Mouse (Mus musculus) megakaryocyte, embryonic 14.5 days (primary cell): ENCODE results near the gene Dusp16. TPM values are rescaled to one million over a fixed set of nuclear protein-coding genes. Genes with fewer than 3 reads are reported as not detected.

ENCODE experiments used
- H3K27me3 ChIP-seq: replicated peaks from 2 replicates; pipeline ENCODE3; 2012; ENCODE audit warnings: inconsistent platforms
- H3K36me3 ChIP-seq: replicated peaks from 2 replicates; pipeline ENCODE3; 2012; ENCODE audit warnings: low read length, inconsistent platforms, mixed read lengths
- H3K4me1 ChIP-seq: 2 replicates; pipeline ENCODE4 v1.6.1; 2012; ENCODE audit warnings: inconsistent platforms
- H3K4me3 ChIP-seq: replicated peaks from 2 replicates; pipeline ENCODE3; 2012; ENCODE audit warnings: moderate library complexity, mild to moderate bottlenecking, inconsistent platforms
- H3K9me3 ChIP-seq: 2 replicates; pipeline ENCODE4 v1.6.1; 2012; ENCODE audit warnings: inconsistent platforms
- FLI1 ChIP-seq: IDR thresholded peaks from 2 replicates; pipeline ENCODE4 v1.6.1; 2012; ENCODE audit warnings: low read length, inconsistent platforms, mixed read lengths
- GATA1 ChIP-seq: IDR thresholded peaks from 3 replicates; pipeline ENCODE4 v1.6.1; 2012; ENCODE audit warnings: mixed read lengths, low read length, inconsistent platforms, borderline replicate concordance
- polyA plus RNA-seq: library from polyadenylated mRNA; stranded (reverse); fragments of >175 nt; gene quantifications from 2 replicates; pipeline ENCODE4 v1.2.3, GENCODE M21; 2012; ENCODE audit warnings: low replicate concordance; ENCODE audit not compliant: insufficient read depth

The Dusp16 gene
- polyA plus RNA-seq, 1 experiment = 1.0 TPM

GRCm38 (mm10) chr6:134817051-134817928 lies 24.9 kb upstream of the Dusp16 start:
- no peak overlapping the region for H3K4me3 ChIP-seq
- TF ChIP-seq FLI1 (no peak), GATA1 (no peak)
- no peaks in the 10 kb centered on the region for H3K4me1 ChIP-seq
- no peaks in the 10 kb centered on the region for H3K9me3 ChIP-seq
- peaks cover 16% of the 10 kb centered on the region for H3K27me3 ChIP-seq
- no peaks in the 10 kb centered on the region for H3K36me3 ChIP-seq

GRCm38 (mm10) chr6:134813066-134813465 lies 20.6 kb upstream of the Dusp16 start:
- TF ChIP-seq FLI1 (no peak), GATA1 (no peak)
- no peak overlapping the region for H3K4me3 ChIP-seq
- H3K27me3 ChIP-seq = peaks cover 7% of the 10 kb centered on the region
- H3K4me1 ChIP-seq = 0 out of 2 replicates have a peak, but pooled peaks cover 3% of the 10 kb centered on the region
- H3K9me3 ChIP-seq = no peaks in the 10 kb centered on the region
- H3K36me3 ChIP-seq = no peaks in the 10 kb centered on the region

DNA sequence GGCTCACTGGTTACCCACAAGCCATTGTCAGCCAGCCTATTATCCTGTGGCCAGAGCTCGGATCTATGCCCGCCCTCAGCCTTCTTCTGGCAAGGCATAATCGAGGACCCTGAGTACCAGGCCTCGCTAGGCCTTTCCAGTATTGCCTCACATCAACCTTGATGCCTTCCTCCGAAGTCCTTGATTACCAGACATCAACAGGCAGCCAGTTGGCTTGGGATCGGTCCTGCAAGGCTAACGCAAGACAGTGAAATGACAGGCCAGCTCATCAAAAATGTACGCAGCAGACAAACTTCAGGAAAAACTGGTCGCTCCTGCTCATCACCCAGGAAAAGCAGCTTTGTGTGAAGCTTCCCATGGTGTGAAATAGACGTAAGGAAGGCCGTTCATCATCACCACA lies 15.4 kb upstream of the Dusp16 start:
- no peaks in the 10 kb centered on the region for H3K36me3 ChIP-seq
- TF ChIP-seq GATA1 (no peak), FLI1 (no peak)
- H3K4me1 ChIP-seq = peaks cover 34% of the 10 kb centered on the region
- no peak overlapping the region for H3K4me3 ChIP-seq
- no peaks in the 10 kb centered on the region for H3K9me3 ChIP-seq
- H3K27me3 ChIP-seq = peaks cover 3% of the 10 kb centered on the region

- peaks cover 7% of the 10 kb centered on the region for H3K27me3 ChIP-seq
- TF ChIP-seq GATA1 = no peak
- no peak for TF ChIP-seq FLI1
- H3K36me3 ChIP-seq = no peaks in the 10 kb centered on the region
- no peak overlapping the region for H3K4me3 ChIP-seq
- no peaks in the 10 kb centered on the region for H3K9me3 ChIP-seq
- H3K4me1 ChIP-seq = peaks cover 34% of the 10 kb centered on the region
Measured at GRCm38 (mm10) chr6:134807091-134807490, 14.7 kb upstream of the Dusp16 start.

- no peaks in the 10 kb centered on the region for H3K36me3 ChIP-seq
- peaks cover 33% of the 10 kb centered on the region for H3K4me1 ChIP-seq
- H3K4me3 ChIP-seq = no peak overlapping the region
- peaks cover 13% of the 10 kb centered on the region for H3K27me3 ChIP-seq
- TF ChIP-seq FLI1 = no peak
- TF ChIP-seq GATA1 = no peak
- no peaks in the 10 kb centered on the region for H3K9me3 ChIP-seq
Measured at GRCm38 (mm10) chr6:134806130-134806529, 13.7 kb upstream of the Dusp16 start.

DNA sequence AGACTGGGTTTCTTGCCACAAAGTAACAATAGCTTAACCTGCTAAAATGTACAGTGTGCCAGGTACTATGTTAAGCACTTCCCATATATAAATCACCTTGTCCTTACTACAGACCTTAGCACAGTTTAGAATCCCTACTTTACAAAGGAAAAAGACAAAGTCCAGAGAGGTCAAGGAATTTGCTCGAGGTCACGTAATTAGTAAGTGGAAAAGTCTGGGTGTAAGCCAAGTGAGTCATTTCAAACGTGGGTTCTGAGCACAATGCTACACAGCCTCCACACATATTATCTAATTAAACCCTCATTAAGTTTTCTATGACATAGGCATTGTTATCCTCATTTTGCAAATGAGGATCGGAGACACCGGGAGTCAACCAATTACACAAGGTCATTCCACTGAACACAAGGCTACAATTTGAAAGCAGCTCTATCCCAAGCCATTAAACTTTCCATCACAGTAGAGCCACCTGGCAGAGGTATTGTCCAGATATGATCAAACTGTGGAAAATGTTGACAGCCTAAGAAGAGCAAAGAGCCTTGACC lies 12.4 kb upstream of the Dusp16 start:
- Histone ChIP-seq H3K36me3 (no peaks in the 10 kb centered on the region), H3K4me3 (no peak overlapping the region), H3K9me3 (no peaks in the 10 kb centered on the region), H3K27me3 (peaks cover 13% of the 10 kb centered on the region), H3K4me1 (peaks cover 31% of the 10 kb centered on the region)
- TF ChIP-seq FLI1 = no peak
- TF ChIP-seq GATA1 = no peak

- Histone ChIP-seq H3K9me3 (no peaks in the 10 kb centered on the region), H3K36me3 (no peaks in the 10 kb centered on the region), H3K27me3 (peaks cover 13% of the 10 kb centered on the region), H3K4me3 (no peak overlapping the region), H3K4me1 (peaks cover 29% of the 10 kb centered on the region)
- no peak for TF ChIP-seq FLI1
- TF ChIP-seq GATA1 = no peak
Measured at GRCm38 (mm10) chr6:134802641-134803043, 10.2 kb upstream of the Dusp16 start.

- no peak for TF ChIP-seq GATA1
- no peak for TF ChIP-seq FLI1
- Histone ChIP-seq H3K4me1 (peaks cover 24% of the 10 kb centered on the region), H3K4me3 (no peak overlapping the region), H3K27me3 (peaks cover 13% of the 10 kb centered on the region), H3K36me3 (no peaks in the 10 kb centered on the region), H3K9me3 (no peaks in the 10 kb centered on the region)
Measured at GRCm38 (mm10) chr6:134801483-134801882, 9.1 kb upstream of the Dusp16 start.

DNA sequence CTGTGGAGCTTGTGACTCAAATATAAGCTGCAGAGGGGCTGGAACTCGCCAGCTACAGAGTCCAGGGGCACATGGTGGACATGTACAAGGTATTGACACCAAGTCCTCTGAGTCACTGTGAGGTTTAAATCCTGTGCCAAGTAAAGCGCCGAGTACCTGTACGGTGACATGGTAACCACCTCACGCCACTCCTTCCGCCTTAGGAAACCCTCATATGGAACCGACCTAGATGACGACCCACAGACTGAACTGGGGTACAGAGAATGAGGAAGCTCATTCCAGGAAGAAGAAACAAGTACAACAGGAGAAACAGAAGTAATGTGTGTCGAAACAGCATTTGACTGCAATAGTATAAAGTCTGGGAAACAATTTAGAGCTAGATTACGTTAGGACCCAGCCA lies 3.9 kb upstream of the Dusp16 start:
- Histone ChIP-seq H3K4me3 (peak overlapping the region; percentile 72), H3K9me3 (no peaks in the 10 kb centered on the region), H3K4me1 (peaks cover 28% of the 10 kb centered on the region), H3K27me3 (peaks cover 2% of the 10 kb centered on the region), H3K36me3 (no peaks in the 10 kb centered on the region)
- TF ChIP-seq FLI1 = no peak
- no peak for TF ChIP-seq GATA1

- H3K27me3 ChIP-seq = peaks cover 2% of the 10 kb centered on the region
- H3K4me1 ChIP-seq = peaks cover 28% of the 10 kb centered on the region
- H3K9me3 ChIP-seq = no peaks in the 10 kb centered on the region
- H3K4me3 ChIP-seq = peak overlapping the region; percentile 75
- TF ChIP-seq FLI1 = no peak
- H3K36me3 ChIP-seq = no peaks in the 10 kb centered on the region
Measured at GRCm38 (mm10) chr6:134793911-134794520, 1.6 kb upstream of the Dusp16 start.
